In genomic region chr8:87231762-87232161, GRCm38 (mm10) we compare ENCODE assay signal across 20 mouse cellular contexts.
DNase-seq lines count a peak whose midpoint lies in the region; ATAC-seq lines count a peak whose summit lies in the region.
"Had no signal": no experiment of that assay in that cellular context is flagged by ENCODE, and none has a peak within 500 bp of the region (broad histone marks: within the 10 kb centered on the region; RNA-seq: fewer than 3 reads in every experiment).

No protein-coding gene starts in this region.

- no peak overlapping the region for H3K4me2 ChIP-seq in hindbrain, embryonic 14.5 days (replicated peaks)
- H3K4me2 ChIP-seq in midbrain, embryonic 15.5 days, result no peak overlapping the region
- H3K4me2 ChIP-seq: liver, embryonic 11.5 days; lung, embryonic 15.5 days had no signal

- H3K4me3 ChIP-seq in hindbrain, embryonic 14.5 days (replicated peaks; ENCODE audit: low read length), result no peak overlapping the region
- H3K4me3 ChIP-seq in midbrain, embryonic 15.5 days, result no peak overlapping the region
- H3K4me3 ChIP-seq: heart, adult 2 months; limb, embryonic 10.5 days; lung, embryonic 15.5 days; myocyte had no signal

- intact Hi-C loops in left cerebral cortex, postnatal 14 days (cut with DNase I), result no loop called here
- intact Hi-C loops in left cerebral cortex, postnatal 10 days (cut with DNase I), result no loop called here

- no peaks in the 10 kb centered on the region for H3K9me3 ChIP-seq in hindbrain, embryonic 14.5 days (ENCODE audit: control insufficient read depth, low read length)
- H3K9me3 ChIP-seq in midbrain, embryonic 15.5 days, result no peaks in the 10 kb centered on the region
- H3K9me3 ChIP-seq: limb, embryonic 10.5 days; lung, embryonic 15.5 days had no signal

- no peaks in the 10 kb centered on the region for H3K27me3 ChIP-seq in hindbrain, embryonic 14.5 days (ENCODE audit: control insufficient read depth, insufficient read depth, low read length)
- no peaks in the 10 kb centered on the region for H3K27me3 ChIP-seq in midbrain, embryonic 15.5 days (replicated peaks)
- H3K27me3 ChIP-seq: lung, embryonic 15.5 days had no signal

- H3K36me3 ChIP-seq in hindbrain, embryonic 14.5 days (replicated peaks; ENCODE audit: control insufficient read depth, insufficient read depth), result no peaks in the 10 kb centered on the region
- no peaks in the 10 kb centered on the region for H3K36me3 ChIP-seq in midbrain, embryonic 15.5 days (replicated peaks)
- H3K36me3 ChIP-seq: limb, embryonic 10.5 days; lung, embryonic 15.5 days had no signal

- peaks cover 54% of the 10 kb centered on the region for H3K4me1 ChIP-seq in hindbrain, embryonic 14.5 days (replicated peaks; ENCODE audit: control insufficient read depth, insufficient read depth, low read length)
- H3K4me1 ChIP-seq in midbrain, embryonic 15.5 days, result peaks cover 47% of the 10 kb centered on the region

- no peak overlapping the region for H3K27ac ChIP-seq in hindbrain, embryonic 14.5 days
- H3K27ac ChIP-seq in midbrain, embryonic 15.5 days, result no peak overlapping the region
- H3K27ac ChIP-seq: heart, adult 2 months; limb, embryonic 10.5 days; lung, embryonic 15.5 days had no signal

- DNase-seq in cerebellum, adult 9-10 months, result peak; percentile 46
- no peak for DNase-seq in cerebellum, adult 8-10 months
- peak; percentile 18 to 48 for DNase-seq in left cerebral cortex, postnatal 14 days (ENCODE audit: low spot score in 2 of 2)
- no peak for DNase-seq in left cerebral cortex, postnatal 10 days (ENCODE audit: extremely low spot score in 1 of 2, low spot score in 2 of 2)
- DNase-seq in hindbrain, embryonic 14.5 days (ENCODE audit: low spot score), result peak; percentile 49
- DNase-seq in adrenal gland, postnatal 36 days, result no peak
- no peak for DNase-seq in natural killer cell, adult 2 months (ENCODE audit: low spot score in 2 of 2)
- DNase-seq: cerebellum, adult 11 months; gastrocnemius, postnatal 14 days; heart, adult 2 months; kidney, adult 9 months; kidney, postnatal 4 days; right cerebral cortex, adult 18-20 months; spleen, adult 18-20 months; thymus, adult 18-20 months had no signal

- H3K9ac ChIP-seq in hindbrain, embryonic 14.5 days, result no peak overlapping the region
- H3K9ac ChIP-seq in midbrain, embryonic 15.5 days, result no peak overlapping the region
- H3K9ac ChIP-seq: lung, embryonic 15.5 days had no signal

- 13% methylated on average over 4 of the region's 4 CpGs for WGBS in hindbrain, embryonic 14.5 days
- 14% methylated on average over 4 of the region's 4 CpGs for WGBS in midbrain, embryonic 15.5 days

- no peak for ATAC-seq in hindbrain, embryonic 14.5 days (ENCODE audit: low FRiP score)
- ATAC-seq in midbrain, embryonic 15.5 days (replicated peaks), result 0 out of 2 replicates have a peak, but pooled peaks have one; percentile 28

Comparison
In these comparisons a context has a peak if more than half of its experiments do, and no peak if none do; other contexts are left out.
1. DNase-seq: peak in cerebellum, adult 9-10 months (single experiment), left cerebral cortex, postnatal 14 days (2 of 2) and hindbrain, embryonic 14.5 days (single experiment); none in cerebellum, adult 8-10 months (single experiment), left cerebral cortex, postnatal 10 days (0 of 2), adrenal gland, postnatal 36 days (0 of 2) and natural killer cell, adult 2 months (0 of 2).